Mouse (Mus musculus) lung, adult 2 months (tissue): Measurements from ENCODE around the gene Hapln1.
A peak's percentile ranks its signal among the peaks of the same experiment; 100 is the strongest.

Source experiments
- CTCF ChIP-seq: fragments of 200-500 bp; IDR thresholded peaks from 2 replicates; pipeline ENCODE4 v1.5.1; 2011; ENCODE audit warnings: mild to moderate bottlenecking, low read length, control low read depth; ENCODE audit not compliant: insufficient read depth
- POLR2A ChIP-seq: fragments of 200-500 bp; IDR thresholded peaks from 2 replicates; pipeline ENCODE4 v1.6.1; 2011; ENCODE audit warnings: low read depth, mild to moderate bottlenecking, control low read depth, low read length, borderline replicate concordance; ENCODE audit errors: extremely low read depth

DNA sequence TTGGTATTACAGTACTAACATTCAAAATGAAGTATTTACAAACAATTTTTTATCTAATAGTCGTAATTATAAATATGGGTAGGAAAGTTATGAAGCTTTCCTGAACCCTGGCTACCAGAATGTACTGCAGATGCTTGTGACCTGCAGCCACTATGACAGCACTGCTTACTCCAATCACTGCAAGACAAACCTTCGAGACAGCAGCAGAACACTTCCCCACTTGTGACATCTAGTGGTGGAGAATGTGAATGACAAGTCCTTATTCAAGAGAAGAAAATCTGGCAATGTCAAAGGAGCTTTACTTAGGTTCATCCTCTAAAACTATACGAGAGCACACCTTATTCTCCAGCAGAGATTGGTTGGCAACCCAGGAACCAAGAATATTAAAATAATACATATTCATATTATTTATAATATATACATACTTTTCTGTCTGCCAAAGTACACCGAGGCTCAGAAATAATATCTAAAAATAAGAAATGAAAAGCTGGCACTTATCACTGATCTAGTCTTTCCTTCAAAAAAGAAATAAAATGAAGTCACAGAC is 94.6 kb downstream of the Hapln1 start:
- TF ChIP-seq CTCF: peak; percentile 28
- no peak for TF ChIP-seq POLR2A
